Mouse (Mus musculus): ENCODE measurements around the gene Nup210. TPM values are rescaled to one million over a fixed set of nuclear protein-coding genes. Genes with fewer than 3 reads are reported as not detected.

Nup210 gene
- polyA plus RNA-seq, 1 experiment from 2014 or later = 11.7 TPM

DNA sequence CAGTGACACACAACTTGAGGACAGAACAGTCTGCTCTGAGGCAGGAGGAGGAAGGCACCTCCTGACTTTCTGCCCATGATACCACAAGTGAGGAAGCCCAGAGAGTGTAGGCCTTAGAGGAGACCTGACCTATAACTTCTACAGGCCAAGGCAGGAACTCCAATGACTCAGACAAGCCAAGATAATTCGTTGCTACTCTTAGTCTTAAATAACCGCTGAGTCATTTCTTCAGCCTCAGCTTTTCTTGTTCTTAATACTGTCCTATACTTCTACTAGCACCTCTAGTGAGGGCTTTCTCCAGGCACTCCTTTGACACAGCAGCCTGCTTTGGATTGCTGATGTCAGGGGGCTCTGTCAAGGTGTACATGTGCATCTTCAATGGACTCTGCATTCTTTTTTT lies 55.3 kb downstream of the Nup210 start:
- Histone ChIP-seq H3K4me3 (replicated peaks; ENCODE audit: low read depth, low read length) (no peak overlapping the region), H3K27me3 (ENCODE audit: insufficient read depth, low read length) (no peaks in the 10 kb centered on the region), H3K4me1 (replicated peaks; ENCODE audit: insufficient read depth, low read length) (0 out of 2 replicates have a peak, but pooled peaks cover 3% of the 10 kb centered on the region), H3K9ac (ENCODE audit: low read depth, low read length) (no peak overlapping the region), H3K9me3 (replicated peaks; ENCODE audit: low read length) (no peaks in the 10 kb centered on the region), H3K4me2 (ENCODE audit: low read length) (no peak overlapping the region), H3K36me3 (ENCODE audit: insufficient read depth, low read length) (0 out of 2 replicates have a peak, but pooled peaks cover 6% of the 10 kb centered on the region), H3K27ac (no peak overlapping the region)
- WGBS = 84% methylated on average over 2 of the region's 2 CpGs
- no peak for DNase-seq (ENCODE audit: low spot score)
- ATAC-seq (replicated peaks; ENCODE audit: low FRiP score, low read depth) = no peak
- no peak for TF ChIP-seq CTCF (IDR thresholded peaks at IDR 0.05; ENCODE audit: low read depth)

DNA sequence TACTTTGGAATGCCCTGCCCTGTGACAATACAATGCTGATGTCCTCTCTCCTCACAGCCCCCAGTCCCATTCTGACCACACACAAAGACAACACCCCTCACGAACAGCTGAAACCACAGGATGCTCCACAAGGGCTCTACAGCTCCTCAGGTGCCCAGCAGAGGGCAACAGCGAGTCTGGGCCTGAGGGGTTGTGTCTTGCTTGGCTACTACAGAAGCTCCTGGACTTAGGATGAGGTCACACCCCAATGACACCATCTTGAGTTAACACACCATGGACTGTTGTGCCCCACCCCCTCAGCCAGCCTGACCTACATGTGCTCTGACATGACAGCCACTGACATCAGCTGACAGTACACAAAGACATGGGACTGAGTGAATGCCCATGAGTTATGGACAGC lies 56.9 kb downstream of the Nup210 start:
- peak; percentile 90 for TF ChIP-seq CTCF (IDR thresholded peaks at IDR 0.05; ENCODE audit: low read depth)
- Histone ChIP-seq H3K36me3 (ENCODE audit: insufficient read depth, low read length) (0 out of 2 replicates have a peak, but pooled peaks cover 6% of the 10 kb centered on the region), H3K9me3 (replicated peaks; ENCODE audit: low read length) (no peaks in the 10 kb centered on the region), H3K4me1 (replicated peaks; ENCODE audit: insufficient read depth, low read length) (no peaks in the 10 kb centered on the region), H3K9ac (ENCODE audit: low read depth, low read length) (no peak overlapping the region), H3K4me2 (ENCODE audit: low read length) (no peak overlapping the region), H3K27ac (no peak overlapping the region), H3K4me3 (replicated peaks; ENCODE audit: low read depth, low read length) (no peak overlapping the region), H3K27me3 (ENCODE audit: insufficient read depth, low read length) (no peaks in the 10 kb centered on the region)
- peak; percentile 43 for DNase-seq (ENCODE audit: low spot score)
- WGBS = 59% methylated on average over 2 of the region's 2 CpGs
- ATAC-seq (replicated peaks; ENCODE audit: low FRiP score, low read depth) = peak; percentile 77

DNA sequence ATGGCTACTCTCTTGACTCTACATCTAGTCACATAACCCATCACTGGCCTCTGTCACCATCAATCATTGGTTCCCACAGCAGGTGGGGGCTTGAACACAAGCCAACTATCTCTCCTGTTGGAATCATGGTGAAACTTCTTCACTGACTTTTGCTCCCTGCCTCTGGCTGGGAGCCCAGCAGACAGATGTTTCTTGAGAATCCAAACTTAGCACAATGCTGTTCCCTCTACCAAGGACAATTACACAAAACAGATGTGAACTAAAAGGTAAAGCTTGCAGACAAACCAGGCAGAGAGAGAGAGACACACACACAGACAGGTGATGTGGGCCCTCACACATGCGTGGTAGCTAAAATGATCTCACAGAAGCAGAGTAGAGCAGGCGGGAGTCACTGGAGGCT lies 58.6 kb downstream of the Nup210 start:
- Histone ChIP-seq H3K27ac (no peak overlapping the region), H3K36me3 (ENCODE audit: insufficient read depth, low read length) (0 out of 2 replicates have a peak, but pooled peaks cover 6% of the 10 kb centered on the region), H3K9me3 (replicated peaks; ENCODE audit: low read length) (no peaks in the 10 kb centered on the region), H3K4me3 (replicated peaks; ENCODE audit: low read depth, low read length) (no peak overlapping the region), H3K4me2 (ENCODE audit: low read length) (no peak overlapping the region), H3K27me3 (ENCODE audit: insufficient read depth, low read length) (no peaks in the 10 kb centered on the region), H3K9ac (ENCODE audit: low read depth, low read length) (no peak overlapping the region), H3K4me1 (replicated peaks; ENCODE audit: insufficient read depth, low read length) (no peaks in the 10 kb centered on the region)
- TF ChIP-seq CTCF (IDR thresholded peaks at IDR 0.05; ENCODE audit: low read depth) = no peak
- DNase-seq (ENCODE audit: low spot score) (no peak), ATAC-seq (replicated peaks; ENCODE audit: low FRiP score, low read depth) (no peak)
- WGBS = 73% methylated on average over 2 of the region's 2 CpGs

DNA sequence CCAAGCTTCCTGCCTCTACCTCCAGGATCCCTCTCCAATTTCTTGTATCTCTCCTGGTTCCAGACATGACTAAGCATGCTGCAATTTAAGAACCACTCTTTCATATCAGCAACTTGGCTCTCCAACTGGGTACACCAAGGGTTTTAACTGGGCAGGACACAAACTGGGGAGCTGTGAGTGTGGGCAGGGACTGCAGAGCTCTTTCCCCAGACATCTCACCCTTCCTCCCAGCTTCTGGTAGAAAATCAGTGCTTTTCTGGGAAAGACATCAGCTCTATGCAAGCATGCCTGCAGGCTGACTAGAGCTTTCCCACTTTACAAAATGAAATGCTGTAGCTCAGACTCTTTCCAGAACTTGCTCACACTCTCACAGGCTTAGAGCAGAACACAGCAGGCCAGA lies 60.3 kb downstream of the Nup210 start:
- Histone ChIP-seq H3K27ac (no peak overlapping the region), H3K9me3 (replicated peaks; ENCODE audit: low read length) (no peaks in the 10 kb centered on the region), H3K4me2 (ENCODE audit: low read length) (no peak overlapping the region), H3K27me3 (ENCODE audit: insufficient read depth, low read length) (no peaks in the 10 kb centered on the region), H3K9ac (ENCODE audit: low read depth, low read length) (no peak overlapping the region), H3K4me1 (replicated peaks; ENCODE audit: insufficient read depth, low read length) (no peaks in the 10 kb centered on the region), H3K4me3 (replicated peaks; ENCODE audit: low read depth, low read length) (no peak overlapping the region), H3K36me3 (ENCODE audit: insufficient read depth, low read length) (0 out of 2 replicates have a peak, but pooled peaks cover 6% of the 10 kb centered on the region)
- DNase-seq (ENCODE audit: low spot score) (no peak), ATAC-seq (replicated peaks; ENCODE audit: low FRiP score, low read depth) (no peak)
- no peak for TF ChIP-seq CTCF (IDR thresholded peaks at IDR 0.05; ENCODE audit: low read depth)

GRCm38 (mm10) chr6:91052572-91052971 lies 64.1 kb downstream of the Nup210 start:
- 97% methylated on average over 4 of the region's 4 CpGs for WGBS
- no peaks in the 10 kb centered on the region for H3K4me1 ChIP-seq (replicated peaks; ENCODE audit: insufficient read depth, low read length)
- ATAC-seq (replicated peaks; ENCODE audit: low FRiP score, low read depth) = no peak

DNA sequence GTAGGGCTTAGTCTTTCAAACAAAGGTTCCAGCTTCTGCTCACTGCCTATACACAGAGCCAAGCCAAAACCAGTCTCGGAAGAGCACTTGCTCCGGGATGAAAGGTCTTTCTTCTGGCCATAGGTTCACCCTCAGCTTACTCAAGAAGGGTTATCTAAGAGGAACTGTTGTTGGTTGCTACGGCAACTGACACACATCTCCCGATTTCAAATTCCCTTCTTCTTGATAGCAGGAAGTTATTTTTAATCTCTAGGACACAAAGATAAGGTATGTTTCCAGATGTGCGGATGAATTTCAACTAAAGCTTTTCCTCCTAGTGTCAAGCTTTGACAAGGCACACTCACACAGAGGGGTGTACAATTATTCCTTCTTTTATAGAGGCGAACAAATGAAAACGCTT lies 68.6 kb downstream of the Nup210 start:
- Histone ChIP-seq H3K27ac (no peak overlapping the region), H3K9me3 (replicated peaks; ENCODE audit: low read length) (no peaks in the 10 kb centered on the region), H3K36me3 (ENCODE audit: insufficient read depth, low read length) (peaks cover 4% of the 10 kb centered on the region; the same call in 1 of the 2 replicates), H3K9ac (ENCODE audit: low read depth, low read length) (no peak overlapping the region), H3K4me1 (replicated peaks; ENCODE audit: insufficient read depth, low read length) (no peaks in the 10 kb centered on the region), H3K27me3 (ENCODE audit: insufficient read depth, low read length) (no peaks in the 10 kb centered on the region), H3K4me2 (ENCODE audit: low read length) (no peak overlapping the region), H3K4me3 (replicated peaks; ENCODE audit: low read depth, low read length) (no peak overlapping the region)
- DNase-seq (ENCODE audit: low spot score) (no peak), ATAC-seq (replicated peaks; ENCODE audit: low FRiP score, low read depth) (no peak)
- 78% methylated on average over 7 of the region's 7 CpGs for WGBS
- no peak for TF ChIP-seq CTCF (IDR thresholded peaks at IDR 0.05; ENCODE audit: low read depth)

More at GRCm38 (mm10) chr6:91052572-91052971, 64.1 kb downstream of the Nup210 start:
- DNase-seq (ENCODE audit: low spot score) = no peak
- H3K36me3 ChIP-seq (ENCODE audit: insufficient read depth, low read length) = no peaks in the 10 kb centered on the region
- H3K9ac ChIP-seq (ENCODE audit: low read depth, low read length) = no peak overlapping the region
- H3K27me3 ChIP-seq (ENCODE audit: insufficient read depth, low read length) = no peaks in the 10 kb centered on the region
- H3K27ac ChIP-seq = no peak overlapping the region
- H3K4me2 ChIP-seq (ENCODE audit: low read length) = no peak overlapping the region
- TF ChIP-seq CTCF (IDR thresholded peaks at IDR 0.05; ENCODE audit: low read depth) = peak; percentile 36; the same call in 1 of the 2 replicates
- H3K4me3 ChIP-seq (replicated peaks; ENCODE audit: low read depth, low read length) = no peak overlapping the region
- H3K9me3 ChIP-seq (replicated peaks; ENCODE audit: low read length) = no peaks in the 10 kb centered on the region

DNA sequence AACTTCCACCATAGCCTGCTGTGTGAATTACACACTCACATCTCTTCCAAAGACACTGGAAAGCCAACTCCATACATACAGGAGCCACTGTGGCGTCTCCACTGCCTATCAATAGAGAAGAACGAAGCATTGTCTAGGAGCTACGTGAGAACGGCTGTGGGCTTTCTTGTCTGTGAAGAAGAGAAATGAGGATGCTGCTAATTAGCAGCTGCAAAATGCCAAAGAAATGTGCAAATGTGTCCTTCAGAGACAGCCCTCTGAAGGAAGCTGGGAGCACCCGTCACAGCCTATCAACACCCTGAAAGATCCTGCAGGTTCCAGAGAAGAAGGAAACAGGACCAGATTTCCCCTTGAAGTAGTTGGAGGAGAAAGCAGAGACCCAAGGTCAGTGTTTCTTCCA lies 69.2 kb downstream of the Nup210 start:
- Histone ChIP-seq H3K4me2 (ENCODE audit: low read length) (no peak overlapping the region), H3K27me3 (ENCODE audit: insufficient read depth, low read length) (no peaks in the 10 kb centered on the region), H3K36me3 (ENCODE audit: insufficient read depth, low read length) (peaks cover 4% of the 10 kb centered on the region; the same call in 1 of the 2 replicates), H3K9me3 (replicated peaks; ENCODE audit: low read length) (no peaks in the 10 kb centered on the region), H3K9ac (ENCODE audit: low read depth, low read length) (no peak overlapping the region), H3K4me1 (replicated peaks; ENCODE audit: insufficient read depth, low read length) (no peaks in the 10 kb centered on the region), H3K27ac (no peak overlapping the region), H3K4me3 (replicated peaks; ENCODE audit: low read depth, low read length) (no peak overlapping the region)
- WGBS = 84% methylated on average over 5 of the region's 5 CpGs
- ATAC-seq (replicated peaks; ENCODE audit: low FRiP score, low read depth) = no peak
- DNase-seq (ENCODE audit: low spot score) = no peak
- no peak for TF ChIP-seq CTCF (IDR thresholded peaks at IDR 0.05; ENCODE audit: low read depth)

Measured in kidney, postnatal 0 days (tissue).